Mouse (Mus musculus): ENCODE data around the gene Gpc1.

Gpc1 gene

DNA sequence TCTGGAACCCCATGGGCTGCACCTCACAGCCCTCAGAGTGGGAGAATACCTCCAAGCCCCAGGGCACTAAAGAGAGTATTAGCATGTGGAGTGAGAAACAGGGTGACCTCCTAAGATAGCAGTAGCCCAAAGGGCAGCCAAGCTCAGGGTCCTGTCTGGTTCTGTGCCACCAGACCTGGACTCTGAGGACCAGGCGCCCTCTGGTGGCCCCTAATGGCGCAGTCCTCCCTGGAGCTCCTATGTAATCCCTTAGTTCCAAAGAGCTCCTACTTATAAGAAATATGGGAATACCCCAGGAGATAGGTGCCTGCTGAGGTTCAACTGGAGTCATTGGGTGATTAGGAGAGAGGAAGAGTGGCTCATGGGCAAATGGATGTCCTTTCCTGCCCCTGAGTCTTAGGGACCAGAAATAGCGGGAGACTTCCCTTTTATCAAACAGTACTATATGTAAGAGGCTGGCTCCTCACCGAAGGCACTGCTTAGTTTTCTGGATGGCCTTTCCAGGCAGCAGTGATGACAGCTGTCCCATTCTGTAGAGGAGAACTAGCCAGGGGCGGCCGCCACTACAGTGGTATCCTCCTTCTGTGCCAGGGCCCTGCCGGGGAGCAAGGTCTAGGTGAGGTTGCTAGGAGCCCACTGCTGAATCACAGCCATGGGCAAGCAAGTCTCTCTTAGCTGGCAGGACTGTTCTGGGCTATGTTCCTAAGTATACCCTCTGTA is 2.7 kb downstream of the Gpc1 start:
- CTCF ChIA-PET = interaction anchor here (0.6 kb wide), 1 partner anchor 1404 kb away, joined by 15 read pairs; no protein-coding TSS in a partner anchor

DNA sequence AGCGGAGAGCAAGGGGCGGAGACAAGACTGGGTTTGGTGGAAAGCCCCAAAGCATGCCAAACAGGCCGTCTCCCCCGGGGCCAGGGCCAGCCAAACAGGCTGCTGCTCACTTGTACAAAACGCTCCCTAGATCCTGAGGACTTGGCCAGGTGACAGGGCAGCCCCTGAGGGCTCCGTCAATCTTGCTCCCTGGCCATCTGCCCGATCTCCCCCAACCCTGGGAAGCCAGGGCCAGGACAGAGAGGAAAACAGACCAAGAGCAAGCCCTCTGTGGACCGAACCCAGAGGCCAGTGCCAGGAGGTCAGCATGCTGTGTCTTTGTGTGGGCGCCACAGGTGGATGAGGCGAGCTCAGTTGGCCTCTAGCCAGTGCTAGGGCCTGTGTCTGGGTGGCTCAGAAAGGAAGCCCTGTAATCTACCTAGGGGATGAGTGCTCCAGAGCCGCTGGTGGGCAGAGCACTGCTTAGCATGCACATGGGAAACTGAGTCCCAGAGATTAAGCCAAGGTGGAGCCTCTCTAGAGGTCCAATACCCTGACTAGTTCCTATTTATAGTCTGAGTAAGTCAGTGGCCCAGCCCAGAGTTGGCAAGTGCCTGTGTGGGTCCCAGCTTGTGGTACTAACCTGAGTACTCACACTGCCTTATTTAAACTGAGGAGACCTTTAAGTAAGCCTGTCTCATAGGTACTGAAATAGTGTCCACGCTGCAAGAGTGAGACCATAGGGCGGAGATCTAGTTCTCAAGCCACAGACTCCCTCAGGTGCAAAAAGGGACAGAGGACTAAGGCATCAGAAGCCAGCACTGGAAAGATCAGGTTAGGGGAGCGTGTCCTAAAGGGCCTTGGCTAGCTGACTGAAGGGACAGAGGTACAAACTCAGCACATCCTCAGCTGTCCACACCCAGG is 6.7 kb downstream of the Gpc1 start:
- CTCF ChIA-PET = no interaction called here

DNA sequence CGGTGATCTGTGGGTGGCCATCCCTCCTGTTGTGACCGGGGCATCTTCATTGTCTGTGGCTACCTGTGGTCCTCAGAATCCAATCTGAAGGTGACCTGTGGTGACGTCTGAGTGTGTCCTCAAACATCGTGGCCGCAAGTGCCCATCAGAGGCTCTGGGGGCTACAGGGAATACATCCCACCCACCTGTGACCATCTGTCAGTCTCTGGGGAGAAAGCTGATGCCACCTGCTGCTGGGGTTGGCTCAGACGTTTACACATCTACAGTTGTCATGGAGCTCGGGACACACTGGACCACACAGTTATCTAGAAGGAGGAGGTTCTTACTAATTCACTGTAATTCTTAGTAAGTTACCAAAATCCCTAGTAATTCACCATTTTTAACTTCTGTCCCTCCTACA is 7.8 kb downstream of the Gpc1 start:
- CTCF ChIA-PET = no interaction called here

DNA sequence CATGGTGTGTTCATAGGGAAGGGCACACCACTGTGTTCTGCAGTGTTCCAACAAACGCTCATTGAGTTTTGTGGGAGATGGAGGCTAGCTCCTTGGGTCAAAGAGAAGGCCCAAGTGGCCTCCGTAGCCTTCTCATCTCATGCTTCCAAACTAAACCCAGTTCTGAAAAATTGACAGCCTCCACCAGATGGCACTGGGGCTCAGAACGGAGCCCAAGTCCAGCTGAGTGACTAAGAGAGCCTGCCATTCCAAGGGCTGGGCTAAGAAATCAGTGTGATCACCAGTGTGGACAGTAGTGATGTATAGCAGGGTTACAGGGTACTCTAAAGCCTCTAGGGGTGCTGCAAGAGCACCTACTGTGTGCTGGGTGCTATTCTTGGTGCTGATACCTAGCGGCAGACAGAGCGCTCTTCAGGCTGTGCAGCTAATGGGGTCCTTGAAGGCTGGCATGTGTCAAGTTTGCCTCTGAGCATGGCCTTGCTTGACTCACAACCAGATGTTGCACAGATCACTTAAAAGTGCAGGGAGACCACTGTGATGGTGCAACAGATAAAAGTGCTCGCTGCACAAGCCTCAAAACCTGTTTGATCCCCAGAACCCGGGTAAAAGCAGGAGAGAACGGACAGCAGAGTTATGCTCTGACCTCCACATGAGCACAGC is 8.9 kb downstream of the Gpc1 start:
- CTCF ChIA-PET = no interaction called here

DNA sequence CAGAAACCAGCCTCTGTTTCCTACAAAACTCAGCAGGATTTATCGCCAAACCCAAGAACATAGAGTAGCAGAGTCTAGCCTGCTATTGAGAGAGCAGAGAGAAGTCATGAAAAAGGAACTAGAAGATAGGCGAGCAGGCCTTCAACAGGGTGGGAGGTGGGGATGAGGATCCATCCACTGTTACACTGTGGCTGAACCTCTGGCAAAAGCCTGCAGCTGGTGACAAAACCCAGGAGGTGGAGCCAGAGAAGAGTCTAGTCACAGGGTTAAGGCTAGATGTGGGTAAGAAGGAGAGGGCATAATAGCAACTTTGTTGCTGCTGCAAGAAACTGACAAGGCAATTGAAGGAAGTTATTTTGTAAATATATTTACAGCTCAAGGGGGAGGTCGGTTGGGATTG is 10.0 kb downstream of the Gpc1 start:
- CTCF ChIA-PET = no interaction called here

DNA sequence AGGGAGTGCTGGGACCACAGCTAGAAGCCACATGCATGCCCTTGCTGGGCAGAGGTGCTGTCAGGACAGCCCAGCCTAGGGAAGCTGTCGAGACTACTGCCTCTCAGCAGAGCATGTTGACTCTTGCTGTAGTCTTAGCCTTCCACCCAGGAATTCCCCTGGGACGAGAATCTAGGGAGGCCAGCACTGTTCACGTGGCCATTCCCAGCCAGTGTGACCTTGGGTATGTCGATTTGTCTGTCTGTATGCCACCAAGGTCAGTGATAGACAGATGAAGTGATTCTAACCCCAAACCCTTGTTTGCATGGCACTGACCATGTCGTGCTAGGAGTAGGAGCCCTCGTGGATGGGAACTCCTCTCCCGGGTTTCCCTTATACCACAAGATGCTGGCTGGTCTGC is 14.4 kb downstream of the Gpc1 start:
- CTCF ChIA-PET = no interaction called here

DNA sequence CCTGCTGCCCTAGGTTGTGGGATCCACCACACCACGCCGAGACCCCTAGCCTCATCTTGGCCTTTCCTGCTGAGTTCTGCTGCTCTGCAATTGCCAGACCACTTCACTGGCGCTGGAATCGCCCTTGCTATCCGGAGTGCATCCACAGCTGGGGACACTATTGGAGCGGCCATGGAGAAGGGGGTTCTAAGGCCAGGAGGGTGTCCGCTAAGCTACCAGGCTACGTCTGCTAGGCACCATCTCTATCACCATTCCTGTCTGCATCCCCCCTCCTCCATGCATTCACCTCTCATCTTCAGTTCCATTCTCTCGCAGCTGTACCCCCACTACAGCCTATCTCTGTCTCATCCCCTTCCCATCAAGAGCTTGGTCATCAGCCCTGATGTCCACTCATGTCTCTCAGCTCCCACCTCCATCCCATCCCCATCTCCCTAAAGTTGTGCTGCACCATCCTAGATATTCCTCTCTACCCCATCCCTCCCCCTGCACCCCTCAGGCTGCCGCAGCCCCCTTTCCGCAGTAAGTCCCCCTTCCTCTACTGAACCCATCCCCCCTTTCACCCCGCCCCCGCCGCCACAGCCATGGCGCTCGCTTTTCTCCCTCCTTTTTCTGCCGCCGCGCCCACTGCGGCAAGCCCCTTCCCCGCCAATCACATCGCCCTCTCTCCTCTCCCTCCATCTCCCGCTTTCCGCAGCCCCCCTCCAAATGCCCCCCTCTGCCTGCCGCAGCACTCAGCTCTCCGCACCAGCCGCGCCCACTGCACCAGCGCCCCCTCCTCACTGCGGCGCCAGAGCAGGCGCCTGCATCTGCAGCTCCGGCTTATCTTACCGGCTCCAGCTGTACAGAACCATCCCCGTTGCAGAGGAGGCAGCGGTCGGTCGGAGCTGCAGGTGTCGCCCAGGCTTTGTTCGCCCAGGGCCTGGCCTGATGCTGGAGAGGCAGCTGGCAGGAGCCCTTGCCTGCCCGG is 16.7 kb downstream of the Gpc1 start:
- CTCF ChIA-PET = no interaction called here

DNA sequence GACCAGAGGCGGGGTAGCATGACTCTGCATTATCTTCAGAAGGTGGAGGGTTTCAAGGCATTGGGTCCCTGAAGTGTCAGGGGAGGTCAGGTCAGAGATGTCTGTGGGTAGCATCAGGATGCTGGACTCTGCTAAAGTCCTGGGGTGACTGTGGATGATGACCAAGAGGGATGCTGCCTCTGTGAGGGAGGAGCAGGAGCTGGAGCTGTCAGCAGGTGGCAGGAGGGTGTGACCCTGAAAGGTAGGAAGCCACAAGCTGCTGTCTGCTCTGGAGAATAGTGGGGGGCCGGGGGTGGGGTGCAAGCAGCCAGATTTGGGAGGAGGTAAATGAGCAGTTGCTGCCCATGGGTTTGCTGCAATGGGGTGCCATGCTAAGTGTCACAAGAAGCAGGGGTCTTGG is 18.0 kb downstream of the Gpc1 start:
- CTCF ChIA-PET = no interaction called here

DNA sequence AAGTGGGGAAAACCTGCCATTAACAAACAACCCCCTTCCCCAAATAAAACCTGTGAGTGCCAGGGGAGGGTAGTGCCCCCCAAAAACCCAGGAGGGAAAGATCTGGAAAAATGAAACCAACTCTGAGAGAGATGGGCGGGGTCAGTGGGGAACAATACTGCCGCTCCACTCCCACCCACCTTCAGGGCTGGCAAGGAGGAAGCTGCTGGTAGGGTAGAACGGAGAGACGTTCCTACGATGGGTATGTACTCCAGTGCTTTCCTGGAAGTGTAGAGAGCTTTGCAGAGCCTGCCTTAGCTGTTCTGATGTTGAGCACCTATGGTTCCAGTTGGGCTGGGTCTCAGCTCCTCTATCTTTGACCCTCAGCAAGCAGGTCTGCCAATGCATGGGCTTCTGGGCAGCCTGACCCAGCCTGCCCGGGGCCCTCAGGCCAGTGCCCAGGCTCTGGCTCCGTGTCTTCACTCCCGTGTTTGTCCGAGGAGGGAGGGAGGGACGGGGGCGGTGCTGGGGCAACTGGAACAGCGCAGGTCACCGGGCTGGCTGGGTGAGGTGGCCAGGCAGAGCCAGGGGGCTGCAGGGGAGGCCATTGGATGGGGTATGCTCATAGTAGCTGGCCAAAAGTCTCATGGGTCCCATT is 18.6 kb downstream of the Gpc1 start:
- CTCF ChIA-PET = no interaction called here

DNA sequence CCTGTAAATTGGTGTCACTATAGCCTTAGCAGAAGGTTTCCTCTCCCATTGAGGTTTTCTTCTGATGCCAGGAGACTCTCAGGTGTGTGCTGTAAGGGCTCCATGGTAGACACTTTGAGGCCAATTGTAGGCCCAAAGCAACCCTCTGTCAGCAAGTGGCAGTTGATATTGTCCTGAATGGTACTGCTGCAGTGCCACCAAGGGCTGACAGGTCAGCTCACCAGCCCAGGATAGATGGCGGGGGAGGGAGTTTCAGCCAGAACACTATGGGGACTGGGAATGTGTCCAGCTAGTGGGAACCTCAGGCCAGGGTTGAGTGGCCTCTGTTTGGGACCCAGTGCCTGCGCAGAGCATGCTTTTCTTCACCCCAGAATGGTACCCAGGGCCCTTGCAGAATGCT is 21.0 kb downstream of the Gpc1 start:
- CTCF ChIA-PET = no interaction called here

DNA sequence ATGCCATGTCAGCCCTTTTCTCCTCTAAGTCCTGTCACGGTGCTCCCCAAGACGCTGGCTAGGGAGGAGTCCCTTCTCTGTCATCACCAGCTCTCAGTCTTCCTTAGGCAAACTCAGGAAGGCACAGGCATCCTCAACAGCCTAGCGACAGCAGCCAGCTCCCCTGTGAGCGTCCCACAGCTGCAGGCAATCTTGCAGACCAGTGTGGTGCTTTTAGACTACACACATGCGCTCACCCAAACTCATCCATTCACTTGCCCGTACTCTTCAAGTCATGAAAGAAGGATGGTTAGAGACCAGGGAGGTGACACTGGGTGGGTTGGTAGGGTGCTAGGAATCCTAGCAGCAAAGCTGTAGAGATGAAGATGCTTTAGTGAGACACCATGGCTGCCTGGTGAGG is 30.1 kb downstream of the Gpc1 start:
- CTCF ChIA-PET = no interaction called here

DNA sequence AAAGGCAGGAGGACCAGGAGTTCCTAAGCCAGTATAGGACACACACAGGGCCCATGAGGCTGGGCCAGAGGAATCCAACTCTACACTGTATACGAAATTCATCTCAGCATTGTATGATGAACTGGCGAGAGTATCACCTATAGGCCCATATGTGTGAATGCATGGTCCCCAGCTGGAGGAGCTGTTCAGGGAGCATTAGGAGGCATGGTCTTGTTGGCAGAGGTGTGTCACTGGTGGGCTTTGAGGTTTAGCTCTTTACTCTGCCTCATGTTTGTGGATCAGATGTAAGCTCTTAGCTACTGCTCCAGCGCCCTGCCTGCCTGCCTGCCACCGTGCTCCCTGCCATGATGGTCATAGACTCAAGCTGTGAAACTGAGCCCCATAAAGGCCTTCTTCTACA is 31.8 kb downstream of the Gpc1 start:
- CTCF ChIA-PET = no interaction called here

DNA sequence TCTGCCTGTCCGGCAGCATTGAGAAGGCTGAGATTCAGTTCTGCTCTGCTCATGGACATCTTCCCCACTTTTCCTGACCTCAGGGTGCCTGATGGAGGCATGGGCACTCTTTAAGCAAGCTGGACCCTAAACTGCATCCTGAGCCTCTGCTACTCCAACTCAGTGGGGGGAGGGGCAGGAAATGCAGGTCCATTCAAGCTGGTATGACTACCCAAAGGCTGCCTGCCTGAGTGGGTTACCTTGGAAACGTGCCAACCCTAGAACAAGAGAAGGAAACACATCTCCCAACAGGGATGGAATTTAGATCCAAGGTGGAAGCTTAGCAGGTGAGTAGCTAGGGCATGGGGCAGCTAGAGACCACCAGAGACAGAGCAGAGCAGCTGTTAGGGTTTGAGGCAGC is 34.7 kb downstream of the Gpc1 start:
- CTCF ChIA-PET = no interaction called here

DNA sequence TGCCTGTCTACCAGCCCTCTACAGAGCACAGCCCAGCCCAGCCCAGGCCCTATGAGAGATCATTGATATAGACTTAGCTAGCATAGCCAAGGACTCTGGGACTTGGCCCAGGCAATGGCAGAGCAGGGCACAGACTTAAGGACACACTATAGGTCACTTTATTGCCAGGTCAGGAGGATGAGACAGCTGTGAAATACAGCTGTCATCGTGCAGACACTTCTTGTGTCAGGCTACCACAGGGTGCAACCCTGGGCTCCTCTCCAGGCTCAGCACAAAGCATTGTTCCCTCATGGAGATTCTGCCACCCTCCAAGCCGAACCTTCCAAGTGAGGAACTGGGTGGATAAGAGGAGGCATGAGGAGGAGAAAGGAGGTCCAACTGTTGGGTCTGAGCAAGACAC is 38.5 kb downstream of the Gpc1 start:
- CTCF ChIA-PET = no interaction called here

DNA sequence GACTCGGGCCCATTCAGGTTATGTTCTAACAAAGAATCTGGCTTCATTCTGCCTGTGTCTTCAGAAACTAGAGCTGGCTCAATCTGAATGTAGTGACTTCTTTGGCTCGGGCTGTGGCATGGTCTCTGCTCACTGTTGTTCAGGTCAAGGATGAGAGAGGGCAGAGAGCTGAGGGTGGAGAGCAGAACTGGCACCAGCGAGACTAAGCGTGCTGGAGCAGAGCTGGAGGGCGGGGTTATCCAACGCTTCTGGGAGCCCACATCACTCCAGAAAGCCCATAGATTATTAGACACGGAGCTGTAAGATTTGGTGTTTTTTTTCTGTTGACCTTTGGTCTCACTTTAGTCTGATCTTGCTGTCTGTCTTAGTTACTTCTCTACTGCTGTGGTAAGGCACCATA is 41.2 kb downstream of the Gpc1 start:
- CTCF ChIA-PET = no interaction called here

DNA sequence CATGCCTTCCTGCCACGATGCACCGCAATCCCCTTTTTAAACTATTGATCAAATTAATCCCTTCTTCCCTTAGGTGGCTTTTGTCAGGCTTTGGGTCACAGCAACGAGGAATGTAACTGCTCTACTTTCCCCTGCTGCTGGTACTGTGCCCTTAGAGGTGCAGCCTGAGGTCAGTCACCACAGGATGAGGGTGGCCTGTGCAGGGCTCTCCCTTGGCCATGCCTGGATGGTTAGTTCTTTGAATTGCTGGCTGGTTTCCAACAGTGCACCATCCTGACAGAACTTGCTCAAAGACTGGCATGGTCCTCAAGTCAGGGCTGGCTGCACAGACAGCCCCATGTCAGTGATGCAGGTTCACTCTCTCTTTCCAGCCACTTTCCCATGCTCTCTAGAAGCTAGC is 42.6 kb downstream of the Gpc1 start:
- CTCF ChIA-PET = no interaction called here

DNA sequence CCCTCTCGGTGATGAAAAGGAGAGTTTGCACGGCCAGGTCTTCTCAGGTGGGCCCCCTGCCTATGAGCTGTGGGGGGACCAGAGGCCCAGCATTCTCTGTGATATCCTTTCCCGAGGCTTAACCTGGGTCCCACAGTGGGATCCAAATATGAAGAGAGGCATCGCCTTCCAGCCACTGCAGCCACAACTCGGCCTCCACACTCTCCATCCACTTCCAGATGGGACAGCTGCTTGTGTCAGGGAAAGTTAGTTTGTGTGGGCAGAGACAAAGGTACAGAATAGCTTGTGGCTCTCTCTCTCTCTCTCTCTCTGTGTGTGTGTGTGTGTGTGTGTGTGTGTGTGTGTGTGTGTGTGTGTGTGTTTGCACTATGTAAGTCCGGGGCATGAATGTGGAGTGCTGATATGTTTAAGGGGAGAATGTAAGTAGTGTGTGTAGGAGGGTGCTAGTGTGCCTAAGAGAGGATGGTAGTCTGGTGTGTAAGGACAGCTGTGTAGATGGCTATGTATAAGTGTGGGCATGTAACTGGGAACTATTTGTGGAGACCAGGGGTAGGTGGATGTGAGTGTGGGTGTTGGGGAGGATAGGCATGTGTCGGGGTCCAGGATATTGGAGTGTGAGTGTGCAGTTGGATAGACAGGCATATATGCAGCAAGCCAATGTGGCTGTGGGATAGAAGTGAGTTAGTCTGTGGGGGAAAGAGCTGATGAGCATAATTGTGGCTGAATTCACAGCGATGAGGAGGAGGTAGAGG is 44.1 kb downstream of the Gpc1 start:
- CTCF ChIA-PET = no interaction called here

DNA sequence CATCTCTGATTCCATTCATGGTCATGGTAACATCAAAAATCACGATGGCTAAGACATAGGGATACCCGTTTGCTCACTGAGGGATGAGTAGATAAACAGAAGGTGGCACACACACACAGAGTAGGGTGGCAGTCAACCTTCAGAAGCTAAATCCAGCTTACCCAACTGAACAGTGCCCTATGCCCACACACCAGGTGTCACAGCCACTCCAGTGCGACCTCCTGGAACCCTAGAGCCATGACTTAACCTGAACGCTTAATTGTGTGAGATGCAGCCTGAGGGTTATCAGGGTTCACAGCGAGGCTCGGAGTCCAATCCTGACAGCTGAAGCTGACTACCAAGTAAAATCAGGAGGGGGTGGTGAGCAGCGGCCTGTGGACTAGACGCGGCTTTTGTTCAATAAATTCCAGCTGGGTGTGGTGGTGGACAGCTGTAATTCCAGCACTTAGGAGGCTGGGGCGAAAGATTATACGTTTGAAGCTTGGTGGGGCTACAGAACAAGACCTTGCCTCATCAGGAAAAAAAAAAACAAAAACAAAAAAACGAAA is 46.1 kb downstream of the Gpc1 start:
- CTCF ChIA-PET = interaction anchor here (0.7 kb wide), 1 partner anchor 10 kb away, joined by 7 read pairs; no protein-coding TSS in a partner anchor

DNA sequence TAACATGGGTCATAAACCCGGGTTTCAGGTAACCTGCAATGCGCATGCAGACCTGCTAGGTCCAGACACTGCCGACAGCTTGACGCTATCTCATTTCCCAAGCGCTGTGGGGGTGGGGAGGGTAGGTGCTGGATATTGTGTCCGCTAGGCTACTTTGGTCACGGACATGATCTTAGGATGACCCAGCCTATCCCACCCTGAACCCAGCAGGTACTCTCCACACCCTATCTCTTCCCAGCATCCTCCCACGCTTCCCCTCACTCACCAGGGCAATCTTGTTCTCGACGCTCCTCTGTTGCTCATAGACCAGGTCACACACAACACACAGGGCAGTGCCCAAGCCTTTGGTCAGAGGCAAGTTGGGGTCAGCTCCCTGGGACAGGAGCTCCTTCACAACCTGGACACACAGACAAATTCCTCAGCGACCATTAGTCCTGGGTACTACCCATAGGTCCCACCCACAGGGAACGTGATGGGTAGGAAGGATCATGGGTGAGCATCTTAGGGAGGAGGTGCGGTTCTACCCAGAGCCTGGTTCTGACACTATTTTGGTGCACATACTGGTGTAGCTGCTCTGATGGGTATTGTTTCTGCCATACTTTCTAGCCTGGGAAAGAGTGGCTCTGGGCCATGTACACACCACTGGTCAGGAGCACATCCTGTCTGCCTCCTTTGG is 46.8 kb downstream of the Gpc1 start:
- CTCF ChIA-PET = interaction anchor here (0.7 kb wide), 1 partner anchor 10 kb away, joined by 7 read pairs; no protein-coding TSS in a partner anchor

DNA sequence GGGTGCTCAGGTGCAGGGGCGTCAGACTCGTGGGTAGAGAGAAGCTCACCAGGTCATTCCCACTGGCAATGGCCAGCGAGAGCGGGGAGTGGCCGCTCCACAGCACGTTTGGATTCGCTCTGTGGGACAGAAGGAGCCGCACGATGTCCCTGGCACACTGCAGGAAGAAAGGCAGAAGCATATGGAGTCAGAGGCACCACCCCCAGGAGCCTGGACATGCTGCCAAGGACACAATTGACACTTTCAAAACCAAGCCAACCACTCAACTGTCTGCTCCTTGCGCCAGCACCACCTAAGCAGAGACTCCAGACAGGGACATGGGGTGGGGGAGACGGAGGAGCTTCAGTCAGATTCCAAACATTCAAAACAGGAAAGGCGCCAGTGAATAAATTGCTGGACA is 47.8 kb downstream of the Gpc1 start:
- CTCF ChIA-PET = no interaction called here
